Mouse (Mus musculus) cerebellum, postnatal 14 days (tissue): ENCODE measurements around the gene Ears2.

Source experiments
- DNase-seq, 2 experiments: peaks; one replicate each; pipeline ENCODE4 v3.0.0; 2021; ENCODE audit warnings: mixed read lengths in 2 of 2

Gene Ears2

DNA sequence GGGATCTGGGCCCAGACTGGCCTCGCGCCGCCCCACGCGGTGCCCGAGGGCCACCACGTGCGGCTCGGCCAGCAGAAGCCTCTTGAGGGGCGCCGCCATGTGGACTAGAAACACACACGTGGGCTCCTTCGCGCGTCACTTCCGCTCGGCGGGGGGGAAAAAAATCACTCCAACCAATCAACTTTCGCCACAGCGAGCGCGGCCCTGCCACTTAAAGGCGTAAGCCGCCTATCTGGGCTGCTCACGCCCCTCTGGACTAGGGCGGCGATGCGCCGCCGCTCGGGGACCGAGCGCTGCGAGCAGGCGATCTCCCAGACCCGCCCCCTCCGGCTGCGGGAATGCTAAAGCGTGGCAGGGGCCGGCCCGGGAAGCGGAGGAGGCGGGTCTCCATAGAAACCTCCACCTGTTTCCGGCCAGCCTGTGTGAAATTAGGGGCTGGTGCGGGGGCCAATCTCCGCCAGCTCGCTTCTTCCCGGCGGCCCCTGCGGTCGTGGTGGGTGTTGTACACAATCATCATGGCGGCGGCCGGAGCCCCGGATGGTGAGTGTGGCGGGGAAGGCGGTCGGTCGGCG is at the start of gene Ears2, which contains the start of gene Ubfd1:
TSS of gene Ears2 (minus strand) at position 319 of the 572 bp plus-strand sequence.
TSS of gene Ubfd1 (plus strand) at position 231 of the 572 bp plus-strand sequence.
- peak; percentile 99 for DNase-seq

DNA sequence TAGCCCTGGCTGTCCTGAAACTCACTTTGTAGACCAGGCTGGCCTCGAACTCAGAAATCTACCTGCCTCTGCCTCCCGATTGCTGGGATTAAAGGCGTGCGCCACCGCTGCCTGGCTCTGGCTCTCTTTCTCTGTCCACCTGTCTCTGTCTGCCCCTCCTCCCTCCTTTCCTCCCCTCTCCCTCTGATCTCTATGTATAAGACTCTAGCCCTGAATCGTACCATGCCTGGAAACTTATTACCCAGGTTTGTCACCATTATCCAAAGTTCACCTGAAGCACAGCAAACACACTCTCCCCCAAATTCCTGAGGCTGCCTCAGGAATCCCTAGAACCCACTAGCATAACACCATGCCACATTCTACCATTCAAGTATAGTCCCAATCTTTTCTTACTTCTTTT is 41.1 kb upstream of the Ears2 start:
- no peak for DNase-seq

DNA sequence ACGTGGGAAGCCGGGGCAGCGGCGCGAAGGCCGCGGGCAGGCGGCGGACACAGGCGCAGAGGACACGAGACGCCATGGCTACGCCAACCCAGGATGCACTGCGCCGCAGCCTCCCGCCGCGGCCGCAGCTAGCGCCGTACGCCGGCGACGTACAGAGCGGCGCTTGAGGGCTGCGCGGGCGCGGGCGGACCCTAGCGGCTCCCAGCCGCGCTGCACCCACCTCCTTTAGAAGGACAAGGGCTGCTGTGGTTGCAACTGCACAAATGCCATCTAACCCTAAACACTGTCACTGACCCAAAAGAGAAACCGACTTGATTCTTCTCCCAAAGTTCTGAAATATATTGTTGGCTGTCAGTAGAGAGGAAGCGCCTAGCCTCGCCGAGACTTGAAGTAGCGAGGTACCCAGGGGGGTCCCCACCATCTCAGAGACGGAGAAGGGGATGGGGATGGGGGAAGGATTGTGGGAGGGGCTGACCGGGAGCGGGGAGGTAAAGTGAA is 34.7 kb upstream of the Ears2 start, which contains the start of gene Ndufab1:
TSS of gene Ndufab1 (minus strand) at position 140 of the 498 bp plus-strand sequence.
- peak; percentile 89 to 92 for DNase-seq

DNA sequence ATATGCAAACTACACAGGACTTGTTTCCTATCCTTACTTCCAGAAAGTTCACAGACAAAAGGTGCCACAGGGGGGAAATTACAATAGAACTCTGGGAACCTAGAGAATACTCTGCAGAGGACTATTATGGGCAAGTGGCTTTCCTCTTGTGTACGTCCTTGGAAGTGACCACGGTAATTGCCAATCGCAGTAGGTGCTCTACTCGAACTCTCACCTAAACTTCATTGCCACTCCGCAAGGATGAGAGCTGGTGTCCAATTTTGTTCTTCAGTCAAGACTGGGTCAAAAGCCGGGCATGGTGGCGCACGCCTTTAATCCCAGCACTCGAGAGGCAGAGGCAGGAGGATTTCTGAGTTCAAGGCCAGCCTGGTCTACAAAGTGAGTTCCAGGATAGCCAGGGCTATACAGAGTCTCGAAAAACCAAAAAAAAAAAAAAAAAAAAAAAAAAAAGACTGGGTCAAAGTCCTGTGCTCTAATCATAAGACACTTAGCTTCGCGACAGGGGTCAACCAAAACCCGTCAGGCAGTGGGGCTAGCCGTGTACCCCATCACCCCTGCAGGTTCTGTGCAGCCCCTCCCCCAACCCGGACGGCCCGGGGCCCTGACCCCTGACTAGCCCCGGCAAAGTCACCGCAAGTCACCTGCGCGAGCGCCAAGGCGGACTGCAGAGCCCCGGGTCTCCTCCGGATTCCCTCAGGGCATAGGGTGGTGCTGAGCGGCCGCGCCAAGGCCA is 34.1 kb upstream of the Ears2 start:
- peak in 1 of 2 experiments; percentile 73 for DNase-seq

DNA sequence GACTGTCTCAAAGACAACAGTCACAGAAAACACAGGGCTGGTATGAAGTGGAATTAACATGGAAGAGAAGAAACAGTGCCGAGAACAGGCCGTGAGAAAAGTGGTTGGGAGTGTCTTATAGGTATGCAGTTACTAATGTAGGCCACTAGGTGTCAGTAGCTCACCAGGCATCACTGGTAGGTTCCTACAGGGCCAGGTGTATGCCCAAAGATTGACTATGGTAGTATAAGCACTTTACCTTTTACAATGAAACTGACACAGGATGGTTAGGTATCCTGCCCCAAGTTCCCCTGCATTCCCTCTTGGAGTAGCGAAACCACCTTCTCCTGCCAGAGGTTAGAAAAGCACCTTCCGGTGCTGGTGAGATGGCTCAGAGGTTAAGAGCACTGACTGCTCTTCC is 32.2 kb upstream of the Ears2 start:
- peak; percentile 62 to 64 for DNase-seq

DNA sequence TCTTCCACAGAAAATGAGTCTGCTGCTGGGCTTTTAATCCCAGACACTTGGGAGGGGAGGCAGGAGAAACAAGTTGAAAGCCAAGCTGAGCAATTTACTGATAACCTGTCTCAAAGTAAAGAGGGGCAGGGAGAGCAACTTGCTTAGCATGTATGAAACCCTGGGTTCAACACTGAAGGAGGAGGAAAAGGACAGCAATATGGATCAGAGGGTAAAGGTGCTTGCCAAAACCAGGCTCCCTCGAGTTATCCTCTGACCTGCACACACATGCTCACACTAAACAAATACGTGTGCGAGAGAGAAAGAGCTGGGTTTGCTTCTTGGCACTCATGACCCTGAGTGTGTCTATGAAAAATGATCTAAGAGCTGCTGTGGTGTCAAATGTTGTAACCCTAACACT is 30.9 kb upstream of the Ears2 start:
- DNase-seq: no peak

DNA sequence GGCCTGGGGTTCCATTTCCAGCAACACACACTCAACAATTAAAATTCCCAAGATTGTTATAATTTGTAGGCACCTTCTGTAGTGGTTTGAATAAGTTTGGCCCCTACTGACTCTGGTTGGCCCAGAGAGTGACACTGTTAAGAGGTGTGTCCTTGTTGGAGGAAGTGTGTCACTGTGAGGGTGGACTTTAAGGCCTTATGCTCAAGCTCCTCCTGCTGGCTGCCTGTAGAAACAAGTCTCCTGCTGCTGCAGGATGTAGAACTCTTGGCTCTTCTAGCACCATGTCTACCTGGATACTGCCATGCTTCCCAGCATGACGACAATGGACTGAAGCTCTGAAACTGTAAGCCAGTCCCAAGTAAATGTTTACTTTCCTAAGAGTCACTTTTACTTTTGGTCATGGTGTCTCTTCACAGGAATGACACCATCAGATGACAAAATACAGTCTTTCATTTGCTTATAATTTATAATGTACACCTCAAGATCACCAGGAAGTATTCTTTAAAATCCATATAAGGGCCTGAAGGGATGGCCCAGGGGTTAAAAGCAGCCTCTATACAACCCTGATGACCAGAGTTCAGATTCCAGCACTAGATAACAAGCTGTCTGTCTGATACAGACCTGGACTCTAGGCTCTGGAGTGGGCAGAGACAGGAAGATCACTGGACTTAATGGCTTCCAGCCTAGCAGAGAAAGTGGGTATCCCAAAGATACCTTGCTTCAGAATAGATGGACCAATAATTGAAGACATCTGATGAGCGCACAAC is 27.7 kb upstream of the Ears2 start:
- DNase-seq: no peak

DNA sequence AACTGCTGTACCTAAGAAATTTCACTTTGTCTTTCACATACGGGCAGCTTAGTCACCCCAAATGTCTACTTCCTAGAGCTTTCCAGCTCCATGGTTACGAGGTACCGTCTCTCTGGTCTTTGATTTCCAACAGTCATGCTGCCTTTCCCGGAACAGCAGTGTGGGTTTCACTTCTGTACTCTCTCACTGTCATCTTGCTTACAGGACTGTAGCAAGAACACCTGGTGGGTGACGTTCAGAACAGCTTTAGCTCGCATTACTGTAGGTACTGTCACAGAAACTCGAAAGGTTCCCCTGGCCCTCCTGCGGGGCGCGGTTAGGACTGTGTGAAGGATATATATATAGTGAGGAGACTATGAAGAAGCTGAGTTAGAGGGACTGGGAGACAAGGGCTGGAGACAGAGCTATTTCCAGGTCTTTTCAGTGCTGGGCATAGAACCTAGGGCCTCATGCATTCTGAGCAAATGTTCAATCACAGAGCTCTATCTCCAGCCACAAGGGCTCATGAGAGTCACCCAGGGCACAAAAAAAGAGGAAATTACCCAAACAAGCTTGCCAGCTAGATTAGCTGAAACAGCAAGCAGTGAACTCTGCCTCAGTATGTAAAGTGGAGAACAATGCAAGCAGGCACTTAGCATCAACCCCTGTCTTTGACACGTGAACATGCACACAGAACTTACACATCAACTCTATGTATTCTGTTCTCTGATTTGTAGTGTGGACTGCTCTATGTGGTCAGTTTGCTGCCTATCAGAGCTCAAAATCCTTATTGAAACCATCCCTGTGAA is 20.3 kb upstream of the Ears2 start:
- no peak for DNase-seq

DNA sequence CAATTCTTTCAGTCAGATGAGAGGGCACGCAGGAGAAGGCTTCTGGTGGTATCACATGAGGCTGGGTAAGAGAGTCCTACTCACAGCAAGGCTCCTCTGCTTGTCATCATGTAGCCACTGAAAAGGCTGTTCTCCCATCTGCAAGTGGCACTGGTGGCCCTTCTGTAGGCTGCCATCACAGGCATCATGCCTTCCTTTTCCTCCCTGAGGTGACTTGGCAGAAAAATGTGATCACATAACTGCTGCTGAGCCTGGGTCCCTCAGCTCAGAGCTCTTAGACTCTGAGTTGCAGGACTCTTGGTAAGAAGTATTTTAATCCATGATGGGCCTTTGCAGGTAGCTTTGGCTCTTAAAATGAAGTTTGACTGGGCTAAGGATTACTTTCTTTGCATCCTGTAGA is 14.0 kb upstream of the Ears2 start:
- peak in 1 of 2 experiments; percentile 19 for DNase-seq

DNA sequence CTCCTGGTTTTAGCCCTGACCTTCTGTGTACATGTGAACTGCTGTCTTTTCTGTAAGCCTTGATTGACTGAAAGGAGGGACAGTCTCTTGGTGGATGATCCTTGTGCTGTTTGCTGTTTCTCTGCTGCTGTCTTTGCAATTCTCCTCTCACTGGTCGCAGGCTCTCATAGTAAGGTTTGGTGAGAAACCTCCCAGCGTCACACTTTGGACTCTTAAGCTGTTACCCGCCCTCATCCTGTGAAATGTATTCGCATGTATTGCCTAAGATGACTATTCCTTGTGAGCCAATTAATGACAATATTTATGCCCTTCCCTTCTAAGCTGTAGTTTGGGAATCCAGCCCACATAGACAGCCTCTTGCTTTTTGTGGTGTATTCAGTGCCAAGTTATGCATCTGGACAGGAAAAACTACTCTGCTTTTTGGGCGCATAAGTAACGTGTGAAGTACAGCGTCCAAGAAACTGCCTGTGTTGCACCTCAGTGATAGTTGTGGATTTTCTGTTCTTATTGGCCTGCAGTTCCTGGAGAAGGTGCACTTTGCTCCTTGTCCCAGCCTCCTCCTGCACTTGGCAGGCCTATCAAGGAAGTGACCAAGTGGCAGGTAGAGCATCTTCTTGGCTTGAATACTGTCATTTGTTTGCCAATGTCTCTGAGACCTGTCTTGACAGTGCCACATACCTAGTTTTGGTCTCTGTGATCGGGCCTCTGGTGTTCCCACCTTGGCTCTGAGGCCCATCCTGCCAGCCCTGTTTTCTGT is 12.9 kb upstream of the Ears2 start:
- no peak for DNase-seq

DNA sequence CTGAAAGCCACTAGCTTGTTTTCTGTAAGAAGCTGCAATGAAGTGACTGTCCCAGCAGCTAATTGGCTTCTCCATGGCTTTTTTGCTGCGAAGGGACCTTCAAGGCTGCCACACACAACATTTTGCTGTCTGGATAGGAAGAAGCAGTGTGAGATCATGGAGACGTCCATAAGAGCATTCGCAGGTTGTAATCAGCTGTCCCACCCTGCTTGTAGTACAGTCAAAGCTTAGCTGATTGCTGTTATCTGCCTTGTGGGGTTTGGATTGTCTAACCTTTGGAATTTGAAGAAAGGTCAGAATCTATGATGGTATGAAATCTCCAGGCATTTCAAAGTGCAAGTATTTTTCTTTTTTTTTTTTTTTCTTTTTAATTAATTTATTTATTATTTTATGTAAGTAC is 7.3 kb upstream of the Ears2 start:
- DNase-seq: no peak

DNA sequence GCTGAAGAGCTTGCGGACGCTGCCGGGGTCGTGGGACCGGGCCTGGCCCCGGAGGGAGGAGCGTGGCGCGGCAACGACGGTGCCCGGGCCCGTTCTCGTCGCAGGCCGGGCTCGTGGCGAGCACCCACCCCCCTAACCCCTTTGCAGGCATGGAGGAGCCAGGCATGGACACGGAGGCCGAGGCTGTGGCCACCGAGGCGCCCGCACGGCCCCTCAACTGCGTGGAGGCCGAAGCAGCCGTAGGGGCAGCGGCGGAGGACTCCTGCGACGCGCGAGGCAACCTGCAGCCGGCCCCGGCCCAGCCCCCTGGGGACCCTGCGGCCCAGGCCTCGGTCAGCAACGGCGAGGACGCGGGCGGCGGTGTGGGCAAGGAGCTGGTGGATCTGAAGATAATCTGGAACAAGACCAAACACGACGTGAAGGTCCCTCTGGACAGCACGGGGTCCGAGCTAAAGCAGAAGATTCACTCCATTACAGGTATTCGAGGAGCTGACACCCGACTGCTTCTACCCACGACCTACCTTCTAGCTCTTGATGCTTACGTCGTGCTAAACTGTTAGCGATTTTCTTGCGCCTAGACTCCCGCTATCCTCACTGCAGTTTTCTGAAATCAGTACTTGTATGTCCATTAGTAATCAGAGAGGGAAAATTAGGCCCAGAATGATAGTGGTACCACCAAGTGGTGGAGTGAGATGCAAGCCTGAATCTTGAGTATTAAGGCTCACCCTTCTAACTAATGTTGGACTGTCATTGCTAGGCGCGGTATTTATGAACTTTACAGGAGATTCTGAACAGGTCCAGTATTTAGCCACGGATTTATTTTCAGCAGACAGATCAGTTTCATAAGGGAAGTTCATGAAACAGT is 686 bp upstream of the Ears2 start:
- peak in 1 of 2 experiments; percentile 51 for DNase-seq

DNA sequence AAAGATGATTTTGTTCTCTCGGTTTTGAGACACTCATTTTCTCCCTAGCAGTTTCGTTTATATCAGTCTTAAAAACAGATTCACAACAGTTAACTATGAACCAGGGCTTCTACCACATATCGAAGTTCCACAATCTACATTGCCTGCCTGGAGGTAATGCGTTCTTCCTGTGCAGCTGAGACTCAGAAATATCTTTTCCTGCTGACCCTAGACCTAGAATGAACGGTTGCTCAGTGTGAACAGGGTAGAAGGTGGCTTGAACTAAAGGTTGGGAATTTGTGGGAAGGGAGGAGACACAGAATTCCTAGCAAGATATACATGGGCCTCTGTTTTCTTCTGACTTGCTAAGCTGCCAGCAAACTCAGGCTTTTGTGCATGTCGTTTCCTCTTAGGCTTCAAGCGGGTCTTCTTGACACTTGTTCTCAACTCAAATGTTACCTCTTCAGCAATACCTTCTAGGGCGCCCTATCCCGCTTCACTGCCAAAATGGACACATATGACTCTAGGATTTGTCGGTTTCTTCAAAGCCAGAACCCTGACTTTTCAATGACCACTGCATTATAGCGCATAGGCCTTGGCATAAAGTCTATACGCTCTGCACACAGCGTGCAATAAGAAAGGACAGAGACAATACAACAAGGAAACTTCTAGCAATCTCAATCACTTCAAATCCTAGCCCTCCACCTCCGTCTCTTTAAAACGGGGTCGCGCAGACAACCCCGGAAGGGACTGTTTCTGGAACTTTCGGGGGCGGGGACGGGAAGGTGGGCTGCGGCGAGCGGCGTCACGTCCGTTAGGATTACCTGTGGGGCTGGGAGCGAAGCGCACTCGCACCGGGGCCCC is 740 bp downstream of the Ears2 start:
- peak in 1 of 2 experiments; percentile 15 for DNase-seq

DNA sequence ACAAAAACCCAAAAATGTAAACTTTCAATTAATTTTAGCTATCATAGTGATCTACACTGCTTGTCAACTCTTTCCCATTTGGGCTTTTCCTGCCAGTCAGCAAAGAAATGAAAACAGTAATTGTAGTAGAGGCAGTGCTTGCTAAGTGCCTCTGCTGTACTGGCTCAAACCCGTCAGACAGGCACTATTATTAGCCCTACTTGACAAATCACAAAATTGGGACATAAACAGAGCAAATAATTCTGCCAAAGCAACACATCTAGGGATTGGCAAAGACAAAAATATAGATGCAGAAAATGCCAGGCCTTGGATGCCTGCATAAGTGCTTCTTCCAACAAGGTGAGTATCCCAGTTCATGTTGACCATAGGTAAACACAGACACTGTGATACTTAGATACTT is 1.4 kb downstream of the Ears2 start:
- DNase-seq: no peak

DNA sequence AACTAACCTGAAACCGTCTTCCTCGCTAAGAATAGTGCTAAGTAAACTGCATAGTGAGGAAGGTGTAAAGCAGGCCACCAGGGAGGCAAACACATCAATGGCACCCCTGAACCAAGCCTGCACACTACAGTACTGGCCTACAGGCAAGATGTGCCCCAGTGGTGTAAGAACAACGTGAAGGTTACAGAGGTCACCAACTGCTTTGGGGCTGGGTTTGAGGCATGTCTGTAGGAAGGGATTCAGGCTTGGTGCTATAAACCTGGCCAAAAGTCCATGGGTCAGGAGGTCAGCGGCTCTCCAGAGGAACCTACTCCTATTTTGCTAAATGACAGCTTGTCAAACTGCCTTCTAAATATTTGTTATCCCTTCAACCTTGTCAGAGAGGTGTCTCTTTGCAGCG is 10.4 kb downstream of the Ears2 start:
- DNase-seq: no peak

DNA sequence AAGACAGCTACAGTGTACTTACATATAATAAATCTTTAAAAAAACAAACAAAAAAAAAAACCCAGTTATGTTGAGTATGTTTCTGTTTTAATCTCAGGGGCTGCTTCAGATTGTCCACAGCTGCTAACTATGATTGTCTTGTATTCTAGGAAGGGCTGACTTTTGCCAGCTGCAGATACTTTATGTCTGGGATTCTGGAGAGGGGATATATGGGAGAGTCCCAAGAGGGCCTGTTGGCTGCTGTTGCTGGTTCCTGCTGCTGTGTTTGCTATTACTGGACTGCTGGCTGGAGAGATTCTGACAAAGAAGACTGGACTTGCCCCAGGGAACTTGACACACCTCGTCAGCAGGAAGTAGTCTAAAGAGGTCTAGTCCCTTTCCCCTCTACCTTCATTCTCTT is 16.2 kb downstream of the Ears2 start:
- DNase-seq: no peak

DNA sequence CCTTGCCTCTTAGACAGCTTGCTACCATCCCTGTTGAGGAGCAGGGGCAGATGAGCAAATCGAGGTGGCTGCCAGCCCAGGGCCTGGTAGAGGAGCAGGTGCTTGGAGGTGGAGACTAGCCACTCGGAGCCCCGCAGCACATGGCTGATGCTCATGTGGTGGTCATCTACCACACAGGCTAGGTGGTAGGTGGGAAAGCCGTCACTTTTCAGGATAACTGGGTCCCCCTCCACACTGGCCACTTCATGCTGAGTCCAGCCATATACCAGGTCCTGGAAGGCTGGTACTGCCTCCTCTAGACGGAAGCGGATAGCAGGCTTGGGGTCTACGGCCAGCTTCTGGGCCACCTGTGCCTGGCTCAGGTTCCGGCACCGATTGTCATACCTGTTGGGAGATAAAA is 18.9 kb downstream of the Ears2 start:
- no peak for DNase-seq

DNA sequence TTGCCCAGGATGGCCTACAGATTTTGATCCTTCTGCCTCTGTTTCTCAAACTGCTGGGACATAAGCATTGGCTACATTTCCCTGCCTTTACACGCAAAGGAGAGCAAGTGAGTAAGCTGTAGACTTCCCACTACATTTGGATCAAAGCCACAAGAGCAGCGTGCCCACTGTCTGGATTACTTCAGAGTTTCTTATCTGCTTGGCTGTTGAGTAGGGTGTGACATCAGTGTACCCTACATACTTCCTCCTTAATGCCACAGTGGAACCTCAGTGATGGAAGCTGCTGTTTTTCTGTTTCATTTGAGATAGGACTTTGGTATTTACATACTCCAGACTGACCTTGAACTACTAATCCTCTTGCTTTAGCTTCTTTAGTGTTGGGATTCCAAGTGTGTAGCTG is 20.2 kb downstream of the Ears2 start:
- no peak for DNase-seq

DNA sequence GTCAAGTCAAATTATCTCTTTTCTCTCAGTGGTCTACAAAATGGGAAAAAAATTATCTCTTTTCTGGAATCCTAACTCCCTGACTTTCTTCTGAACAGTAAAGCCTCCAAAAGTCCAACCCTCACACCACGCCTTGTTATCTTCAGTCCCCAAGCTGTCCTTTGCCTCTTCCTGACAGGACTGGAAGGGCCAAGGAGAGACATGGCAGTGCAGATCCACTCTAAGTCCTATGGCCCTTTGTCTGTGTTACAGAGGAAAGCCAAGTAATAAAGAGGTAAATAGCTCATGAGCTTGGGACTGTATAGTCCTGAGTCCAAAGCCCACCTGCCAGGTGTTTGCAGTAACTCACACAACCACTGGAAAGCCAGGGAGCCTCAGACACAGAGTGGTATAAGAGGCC is 21.4 kb downstream of the Ears2 start:
- DNase-seq: no peak

DNA sequence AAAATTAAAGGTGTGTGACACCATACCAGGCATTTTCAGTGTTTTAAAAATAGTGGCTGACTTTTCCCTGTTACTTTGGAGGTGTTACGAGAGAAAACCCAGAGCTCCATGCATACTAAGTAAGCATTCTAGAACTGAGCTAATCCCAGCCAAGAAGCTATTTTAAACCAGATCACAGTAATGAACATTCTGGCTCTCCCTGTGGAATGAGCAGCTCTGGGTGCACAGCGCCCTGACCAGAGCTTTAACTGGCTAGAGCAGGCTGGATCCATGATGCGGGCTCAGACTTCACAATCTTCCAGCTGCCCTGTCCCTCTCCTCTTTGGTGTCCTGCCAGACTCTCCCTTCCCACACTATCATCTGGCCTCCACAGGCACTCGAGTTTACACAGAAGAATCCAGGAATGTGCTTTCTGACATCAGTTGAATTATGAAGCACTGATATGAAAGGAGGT is 21.9 kb downstream of the Ears2 start:
- no peak for DNase-seq
